8 mouse cellular contexts compared by ENCODE assay signal in genomic region chr2:118486933-118487332, GRCm38 (mm10). TPM values are rescaled to one million over a fixed set of nuclear protein-coding genes. Genes with fewer than 3 reads are reported as not detected.
A peak's percentile ranks its signal among the peaks of the same experiment; 100 is the strongest.
DNase-seq lines count a peak whose midpoint lies in the region; ATAC-seq and TF ChIP-seq lines count a peak whose summit lies in the region.

No protein-coding gene starts in this region.

- no peak overlapping the region for H3K9ac ChIP-seq in kidney, postnatal 0 days (ENCODE audit: low read depth, low read length)
- H3K9ac ChIP-seq in liver, embryonic 13.5 days, result no peak overlapping the region
- H3K9ac ChIP-seq in neural tube, embryonic 12.5 days, result no peak overlapping the region

- no peak overlapping the region for H3K27ac ChIP-seq in kidney, postnatal 0 days
- H3K27ac ChIP-seq in liver, embryonic 13.5 days, result no peak overlapping the region
- no peak overlapping the region for H3K27ac ChIP-seq in neural tube, embryonic 12.5 days
- no peak overlapping the region for H3K27ac ChIP-seq in testis, adult 2 months (ENCODE audit: control insufficient read depth, insufficient read depth, low read depth, low read length)

- ATAC-seq in kidney, postnatal 0 days (replicated peaks; ENCODE audit: low FRiP score, low read depth), result 0 out of 2 replicates have a peak, but pooled peaks have one; percentile 23
- ATAC-seq in liver, embryonic 13.5 days (ENCODE audit: low read depth), result no peak
- ATAC-seq in neural tube, embryonic 12.5 days (ENCODE audit: low FRiP score, low read depth), result peak; percentile 56

- peak; percentile 84 for DNase-seq in 3T3-L1 (ENCODE audit: low read depth, low spot score)
- peak; percentile 81 to 94 for DNase-seq in adrenal gland, adult (ENCODE audit: inconsistent age in 2 of 2, low spot score in 1 of 2)
- peak; percentile 82 for DNase-seq in embryo, embryonic 10.5 days (ENCODE audit: low spot score)
- DNase-seq in heart, adult 9 months (ENCODE audit: low spot score in 2 of 2), result peak; percentile 56 to 77
- DNase-seq in kidney, postnatal 0 days (ENCODE audit: low spot score), result peak; percentile 85
- peak; percentile 67 for DNase-seq in liver, embryonic 13.5 days

- no peak overlapping the region for H3K4me3 ChIP-seq in kidney, postnatal 0 days (replicated peaks; ENCODE audit: low read depth, low read length)
- no peak overlapping the region for H3K4me3 ChIP-seq in liver, embryonic 13.5 days (replicated peaks)
- H3K4me3 ChIP-seq in neural tube, embryonic 12.5 days, result no peak overlapping the region
- no peak overlapping the region for H3K4me3 ChIP-seq in testis, adult 2 months (ENCODE audit: control insufficient read depth, low read depth, low read length)

- no peaks in the 10 kb centered on the region for H3K27me3 ChIP-seq in kidney, postnatal 0 days (ENCODE audit: insufficient read depth, low read length)
- H3K27me3 ChIP-seq in liver, embryonic 13.5 days, result no peaks in the 10 kb centered on the region
- H3K27me3 ChIP-seq in neural tube, embryonic 12.5 days (replicated peaks), result no peaks in the 10 kb centered on the region
- no peaks in the 10 kb centered on the region for H3K27me3 ChIP-seq in testis, adult 2 months (ENCODE audit: control insufficient read depth, insufficient read depth, low read length)

- H3K4me2 ChIP-seq in kidney, postnatal 0 days (ENCODE audit: low read length), result no peak overlapping the region
- H3K4me2 ChIP-seq in liver, embryonic 13.5 days, result peak overlapping the region; percentile 17; the same call in 1 of the 2 replicates
- H3K4me2 ChIP-seq in neural tube, embryonic 12.5 days (replicated peaks), result no peak overlapping the region

- peaks cover 15% of the 10 kb centered on the region for H3K4me1 ChIP-seq in kidney, postnatal 0 days (replicated peaks; ENCODE audit: insufficient read depth, low read length)
- H3K4me1 ChIP-seq in liver, embryonic 13.5 days (replicated peaks), result peaks cover 26% of the 10 kb centered on the region
- H3K4me1 ChIP-seq in neural tube, embryonic 12.5 days, result peaks cover 9% of the 10 kb centered on the region
- H3K4me1 ChIP-seq in testis, adult 2 months (ENCODE audit: control insufficient read depth, insufficient read depth, low read length), result peaks cover 4% of the 10 kb centered on the region

- no peak for TF ChIP-seq POLR2A in testis, adult 2 months (IDR thresholded peaks at IDR 0.05; ENCODE audit: control insufficient read depth, low read depth, low read length)

- H3K9me3 ChIP-seq in kidney, postnatal 0 days (replicated peaks; ENCODE audit: low read length), result no peaks in the 10 kb centered on the region
- no peaks in the 10 kb centered on the region for H3K9me3 ChIP-seq in liver, embryonic 13.5 days (replicated peaks)
- H3K9me3 ChIP-seq in neural tube, embryonic 12.5 days, result no peaks in the 10 kb centered on the region

- TF ChIP-seq CTCF in kidney, postnatal 0 days (IDR thresholded peaks at IDR 0.05; ENCODE audit: low read depth), result peak; percentile 100
- peak; percentile 99 for TF ChIP-seq CTCF in testis, adult 2 months (IDR thresholded peaks at IDR 0.05; ENCODE audit: control insufficient read depth, insufficient read depth, insufficient replicate concordance, low read depth, low read length)

- 15% methylated on average over 12 of the region's 12 CpGs for WGBS in kidney, postnatal 0 days
- WGBS in liver, embryonic 13.5 days (ENCODE audit: insufficient replicate concordance), result 13% methylated on average over 12 of the region's 12 CpGs
- 16% methylated on average over 12 of the region's 12 CpGs for whole genome bisulfite sequencing in neural tube, embryonic 12.5 days

- no peaks in the 10 kb centered on the region for H3K36me3 ChIP-seq in kidney, postnatal 0 days (ENCODE audit: insufficient read depth, low read length)
- H3K36me3 ChIP-seq in liver, embryonic 13.5 days, result no peaks in the 10 kb centered on the region
- no peaks in the 10 kb centered on the region for H3K36me3 ChIP-seq in neural tube, embryonic 12.5 days
- H3K36me3 ChIP-seq in testis, adult 2 months (ENCODE audit: control insufficient read depth, insufficient read depth, low read length), result no peaks in the 10 kb centered on the region

RNA-seq across cellular contexts. Expression of gene Srp14, which starts 7.4 kb away (rescaled TPM):
- polyA plus RNA-seq in kidney, postnatal 0 days (2015; fragmentation: Nextera tagmentation; extraction: Ambion mirVana), result 237 and 255 TPM in 2 replicates
- polyA plus RNA-seq in liver, embryonic 13.5 days (2015; fragmentation: Nextera tagmentation; extraction: Ambion mirVana), result 120 and 130 TPM in 2 replicates
- 305 TPM in 2 replicates for polyA plus RNA-seq in neural tube, embryonic 12.5 days (2016; fragmentation: Nextera tagmentation; extraction: Ambion mirVana)
- polyA plus RNA-seq in testis, adult 2 months (2012; rRNA removed), result 159 and 160 TPM in 2 replicates
